Mouse (Mus musculus): ENCODE data around the gene Amt.

GRCm38 (mm10) chr9:108340258-108341138 is 43.8 kb downstream of the Amt start:
- TF ChIP-seq CTCF (IDR thresholded peaks at IDR 0.05; ENCODE audit: control insufficient read depth, insufficient read depth, insufficient replicate concordance, low read depth, low read length) (no peak), POLR2A (IDR thresholded peaks at IDR 0.05; ENCODE audit: control insufficient read depth, low read depth, low read length) (no peak)
